Mouse (Mus musculus) embryonic facial prominence, embryonic 15.5 days (tissue): ENCODE data around the gene Wbp11. TPM values are rescaled to one million over a fixed set of nuclear protein-coding genes. Genes with fewer than 3 reads are reported as not detected.
"Not testable (repeated sequence)": the region's sequence is repeated elsewhere in the genome, so short reads cannot be mapped to it uniquely, and the experiment has no call there.

Experiments used
- ATAC-seq: fragments of 200-750 bp; cut with Nextera tagmentation; 2 replicates; pipeline ENCODE4 v1.8.0; 2017; ENCODE audit warnings: low read depth, moderate TSS enrichment; ENCODE audit not compliant: insufficient number of reproducible peaks, low FRiP score, low TSS enrichment
- H3K27ac ChIP-seq: fragments of 300-500 bp; sonication (generic); replicated peaks from 2 replicates; pipeline ENCODE4 v1.5.1; 2015; ENCODE audit warnings: mild to moderate bottlenecking, inconsistent platforms
- H3K27me3 ChIP-seq: fragments of 300-500 bp; sonication (generic); 2 replicates; pipeline ENCODE4 v1.6.1; 2015; ENCODE audit warnings: inconsistent platforms
- H3K36me3 ChIP-seq: fragments of 300-500 bp; sonication (generic); 2 replicates; pipeline ENCODE4 v1.6.1; 2015; ENCODE audit warnings: mild to moderate bottlenecking, inconsistent platforms
- H3K4me1 ChIP-seq: fragments of 300-500 bp; sonication (generic); 2 replicates; pipeline ENCODE4 v1.6.1; 2015; ENCODE audit warnings: inconsistent platforms
- H3K4me2 ChIP-seq: fragments of 300-500 bp; sonication (generic); replicated peaks from 2 replicates; pipeline ENCODE4 v1.6.1; 2015; ENCODE audit warnings: mild to moderate bottlenecking, inconsistent platforms
- H3K4me3 ChIP-seq: fragments of 300-500 bp; sonication (generic); replicated peaks from 2 replicates; pipeline ENCODE4 v1.5.1; 2015; ENCODE audit warnings: mild to moderate bottlenecking, inconsistent platforms
- H3K9ac ChIP-seq: fragments of 300-500 bp; sonication (generic); 2 replicates; pipeline ENCODE4 v1.6.1; 2015; ENCODE audit warnings: inconsistent platforms
- H3K9me3 ChIP-seq: fragments of 300-500 bp; sonication (generic); replicated peaks from 2 replicates; pipeline ENCODE4 v1.6.1; 2016; ENCODE audit warnings: inconsistent platforms
- WGBS: fragments of 180-500 bp; shearing (Covaris S2); methylation state at CpG from one replicate; pipeline ENCODE4 v1.1.7; 2015; 5-methylcytosine and 5-hydroxymethylcytosine counted together
- polyA plus RNA-seq: library from polyadenylated mRNA; unstranded; fragments of >200 nt; fragmentation: Nextera tagmentation; extraction: Ambion mirVana; gene quantifications from 2 replicates; pipeline ENCODE4 v1.2.1, GENCODE M21; 2015

The Wbp11 gene
- polyA plus RNA-seq, 1 experiment from 2014 or later, result 104 TPM

DNA sequence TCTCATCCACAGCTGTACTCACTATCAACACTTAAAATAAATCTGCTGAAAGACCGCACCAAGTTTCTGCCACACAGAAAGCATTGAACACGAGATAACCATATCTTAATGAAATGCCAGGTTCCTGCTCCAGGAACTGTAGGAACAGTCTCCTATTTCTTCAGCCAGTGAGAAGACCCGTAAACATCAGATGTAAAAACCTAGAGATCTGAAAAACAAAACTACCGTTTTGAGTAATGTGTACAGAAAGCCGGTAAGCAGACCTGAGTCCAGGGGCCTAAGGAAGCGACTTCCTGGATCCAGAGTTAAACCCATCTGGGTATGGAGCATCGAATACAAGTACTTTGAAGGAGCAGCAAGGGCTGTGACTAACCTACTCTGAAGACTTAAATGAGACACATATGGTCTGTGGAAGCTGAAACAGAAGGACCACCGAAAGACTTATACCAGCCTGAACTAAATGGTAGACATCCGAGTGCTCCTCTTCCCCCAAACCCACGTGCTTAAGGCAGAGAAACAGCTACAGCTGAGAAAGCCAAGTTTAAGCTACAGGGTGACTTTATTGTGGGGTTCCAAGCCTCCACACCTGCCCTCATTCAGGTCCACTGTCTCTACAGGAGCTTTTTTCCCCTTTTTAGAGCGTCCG, 24.8 kb downstream of the Wbp11 start:
- peak overlapping the region; percentile 100 for H3K27ac ChIP-seq
- H3K4me1 ChIP-seq, result peaks cover 20% of the 10 kb centered on the region
- no peak for ATAC-seq
- H3K36me3 ChIP-seq, result no peaks in the 10 kb centered on the region
- no peaks in the 10 kb centered on the region for H3K27me3 ChIP-seq
- peak overlapping the region; percentile 80 for H3K4me3 ChIP-seq
- WGBS, result 11% methylated on average over 12 of the region's 12 CpGs
- H3K9ac ChIP-seq, result peak overlapping the region; percentile 99
- H3K4me2 ChIP-seq, result peak overlapping the region; percentile 88
- H3K9me3 ChIP-seq, result no peaks in the 10 kb centered on the region

DNA sequence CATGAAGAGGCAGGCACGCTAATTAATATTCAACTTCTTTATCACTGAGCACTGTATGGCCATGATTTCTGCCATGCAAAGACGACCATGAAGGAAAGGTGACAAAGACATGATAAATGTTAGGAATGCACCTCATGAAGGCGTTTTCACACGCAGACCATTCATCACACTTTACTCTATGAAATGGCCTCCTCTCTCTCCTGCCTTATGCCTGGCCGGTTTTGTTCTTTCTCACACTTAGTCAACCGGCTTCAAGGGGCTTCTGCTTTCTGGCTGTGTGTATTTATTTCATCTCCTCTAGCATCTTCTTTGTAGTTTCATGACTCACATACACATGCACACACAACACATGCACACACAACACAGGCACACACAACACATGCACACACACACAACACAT, 26.8 kb downstream of the Wbp11 start:
- ATAC-seq, result no peak
- H3K27ac ChIP-seq, result no peak overlapping the region
- H3K9ac ChIP-seq, result no peak overlapping the region
- peaks cover 5% of the 10 kb centered on the region; the same call in 1 of the 2 replicates for H3K4me1 ChIP-seq
- H3K4me3 ChIP-seq, result no peak overlapping the region
- H3K9me3 ChIP-seq, result no peaks in the 10 kb centered on the region
- H3K27me3 ChIP-seq, result no peaks in the 10 kb centered on the region
- no peaks in the 10 kb centered on the region for H3K36me3 ChIP-seq
- no peak overlapping the region for H3K4me2 ChIP-seq
- 90% methylated on average over 6 of the region's 6 CpGs for WGBS

DNA sequence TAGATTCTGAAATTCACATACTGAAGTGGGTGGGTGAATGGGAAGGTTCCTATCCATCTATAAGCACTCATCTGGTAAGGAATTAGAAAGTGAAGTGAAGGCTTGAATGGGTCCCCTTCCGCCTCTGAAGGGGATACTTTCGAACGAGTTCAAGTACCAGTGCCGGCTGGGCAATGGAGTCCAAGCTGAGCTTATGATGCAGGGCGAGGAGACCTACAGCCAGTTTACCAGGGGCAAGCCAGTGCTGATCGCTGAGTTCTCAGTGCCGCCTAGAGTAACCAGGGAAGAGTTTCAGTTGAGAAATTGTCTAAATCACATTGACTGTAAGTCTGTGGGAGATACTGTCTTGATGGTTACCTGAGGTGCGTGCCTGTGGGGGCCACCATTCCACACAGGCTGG, 27.3 kb downstream of the Wbp11 start:
- H3K4me1 ChIP-seq, result peaks cover 5% of the 10 kb centered on the region; the same call in 1 of the 2 replicates
- WGBS, result 88% methylated on average over 8 of the region's 8 CpGs
- H3K27ac ChIP-seq, result no peak overlapping the region
- no peaks in the 10 kb centered on the region for H3K36me3 ChIP-seq
- H3K4me3 ChIP-seq, result no peak overlapping the region
- H3K9ac ChIP-seq, result no peak overlapping the region
- ATAC-seq, result no peak
- H3K4me2 ChIP-seq, result no peak overlapping the region
- H3K27me3 ChIP-seq, result no peaks in the 10 kb centered on the region
- H3K9me3 ChIP-seq, result no peaks in the 10 kb centered on the region

DNA sequence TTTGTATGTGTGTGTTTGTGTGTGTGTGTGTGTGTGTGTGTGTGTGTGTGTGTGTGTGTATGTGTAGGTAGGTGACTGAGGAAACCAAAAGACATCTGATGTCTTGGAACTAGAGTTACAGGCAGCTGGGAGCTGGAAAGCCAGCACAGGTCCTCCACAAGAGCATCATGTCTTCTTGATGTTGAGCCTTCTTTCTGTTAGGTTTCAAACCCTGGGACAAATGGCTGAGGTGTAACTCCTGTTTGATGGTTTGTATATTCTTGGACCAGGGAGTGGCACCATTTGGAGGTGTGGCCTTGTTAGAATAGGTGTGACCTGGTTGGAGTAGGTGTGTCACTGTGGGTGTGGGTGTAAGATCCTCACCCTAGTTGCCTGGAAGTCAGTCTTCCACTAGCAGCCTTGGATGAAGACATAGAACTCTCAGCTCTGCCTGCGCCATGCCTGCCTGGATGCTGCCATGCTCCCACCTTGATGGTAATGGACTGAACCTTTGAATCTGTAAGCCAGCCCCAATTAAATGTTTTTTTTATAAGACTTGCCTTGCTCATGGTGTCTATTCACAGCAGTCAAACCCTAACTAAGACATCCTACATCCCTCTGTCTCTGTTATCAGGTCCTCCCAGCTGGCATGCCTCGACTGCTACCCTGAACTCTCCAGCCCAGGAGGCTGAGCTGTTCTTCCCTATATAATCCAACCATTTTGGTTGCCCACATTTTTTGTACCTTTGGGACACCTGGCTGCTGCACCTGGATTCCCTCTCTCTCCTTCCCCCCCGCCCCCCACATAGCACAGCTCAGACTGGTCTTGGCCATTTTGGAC, 29.9 kb downstream of the Wbp11 start:
- not testable (repeated sequence) for H3K4me2 ChIP-seq, H3K4me3 ChIP-seq, H3K36me3 ChIP-seq, ATAC-seq, H3K9ac ChIP-seq, H3K27ac ChIP-seq, H3K9me3 ChIP-seq, H3K27me3 ChIP-seq
- 88% methylated on average over 3 of the region's 3 CpGs for WGBS
- H3K4me1 ChIP-seq, result peaks cover 11% of the 10 kb centered on the region

DNA sequence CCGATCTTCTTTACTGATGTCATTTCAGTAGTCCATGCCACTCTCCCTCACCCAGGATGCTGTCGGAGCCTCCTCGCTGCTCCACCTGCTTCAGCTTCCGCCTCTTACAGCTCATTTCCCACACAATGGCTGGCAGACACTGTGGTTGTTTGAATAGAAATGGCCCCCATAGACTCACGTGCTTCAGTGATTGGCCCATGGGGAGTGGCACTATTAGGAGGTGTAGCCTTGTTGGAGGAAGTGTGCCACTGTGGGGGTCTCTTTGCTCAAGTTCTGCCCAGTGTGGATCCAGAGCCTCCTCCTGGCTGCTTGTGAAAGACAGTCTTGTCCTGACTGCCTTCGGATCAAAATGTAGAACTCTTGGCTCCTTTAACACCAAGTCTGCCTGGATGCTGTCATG, 32.2 kb downstream of the Wbp11 start:
- Histone ChIP-seq H3K9ac (no peak overlapping the region), H3K4me1 (peaks cover 8% of the 10 kb centered on the region; the same call in 1 of the 2 replicates), H3K9me3 (no peaks in the 10 kb centered on the region), H3K27ac (no peak overlapping the region), H3K4me3 (no peak overlapping the region), H3K36me3 (no peaks in the 10 kb centered on the region), H3K27me3 (no peaks in the 10 kb centered on the region), H3K4me2 (no peak overlapping the region)
- no peak for ATAC-seq
- 58% methylated on average over 6 of the region's 6 CpGs for WGBS

DNA sequence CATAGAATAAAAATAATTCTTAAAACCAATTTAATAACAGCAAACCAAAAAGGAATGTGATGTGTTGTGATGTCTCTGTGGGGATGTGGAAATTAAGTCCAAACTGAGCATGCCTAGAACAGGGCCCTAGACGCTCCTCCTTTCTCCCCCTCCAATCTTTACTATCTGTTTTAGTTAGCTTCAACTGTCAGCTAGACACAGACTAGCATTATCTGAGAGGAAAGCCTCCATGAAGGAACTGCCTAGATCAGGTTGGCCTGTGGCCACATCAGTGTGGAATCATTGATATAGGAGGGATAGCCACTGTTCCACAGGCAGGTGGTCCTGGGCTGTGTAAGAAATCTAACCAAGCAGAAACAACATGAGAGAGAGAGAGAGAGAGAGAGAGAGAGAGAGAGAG, 32.9 kb downstream of the Wbp11 start:
- no peak for ATAC-seq
- H3K27me3 ChIP-seq, result no peaks in the 10 kb centered on the region
- WGBS, result 36% methylated on average over 1 of the region's 1 CpGs
- no peak overlapping the region for H3K4me3 ChIP-seq
- H3K36me3 ChIP-seq, result no peaks in the 10 kb centered on the region
- H3K9me3 ChIP-seq, result no peaks in the 10 kb centered on the region
- no peak overlapping the region for H3K9ac ChIP-seq
- H3K27ac ChIP-seq, result no peak overlapping the region
- H3K4me1 ChIP-seq, result peaks cover 8% of the 10 kb centered on the region; the same call in 1 of the 2 replicates
- H3K4me2 ChIP-seq, result no peak overlapping the region

DNA sequence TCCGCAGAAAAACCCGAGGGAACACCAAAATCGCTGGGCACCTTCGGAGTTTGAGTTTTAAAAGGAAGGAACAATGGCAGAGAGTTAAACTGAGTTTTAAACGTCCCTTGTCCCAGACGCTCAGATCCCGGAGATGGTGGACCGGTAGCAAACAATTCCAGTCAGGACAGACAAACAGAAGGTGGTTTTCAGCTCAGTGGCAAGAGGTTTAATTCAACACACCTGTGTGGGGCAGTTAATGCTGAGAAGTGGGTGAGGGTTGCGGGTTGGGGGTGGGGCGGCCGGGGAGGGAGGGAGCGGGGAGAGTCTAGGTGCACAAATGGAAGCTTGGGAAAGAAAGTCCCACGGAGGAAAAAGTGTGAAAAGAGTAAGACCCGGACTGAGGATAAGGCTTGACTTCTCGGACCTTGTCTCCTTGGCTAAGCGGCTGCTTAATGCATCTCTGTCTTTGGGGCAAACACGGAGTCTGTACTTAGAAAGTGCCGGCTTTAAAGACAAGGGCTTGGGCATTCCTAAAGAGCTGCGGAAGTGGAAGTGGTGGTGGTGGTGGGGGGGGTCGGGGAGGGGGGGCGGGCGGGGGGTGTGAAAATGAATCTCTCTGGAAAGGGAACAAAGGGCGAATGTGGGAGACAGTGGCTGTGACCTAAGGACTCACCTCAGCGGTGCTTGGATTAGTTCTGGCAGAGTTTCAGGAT, 34.1 kb downstream of the Wbp11 start:
- ATAC-seq, result no peak
- Histone ChIP-seq H3K9me3 (no peaks in the 10 kb centered on the region), H3K4me3 (peak overlapping the region; percentile 40), H3K27me3 (no peaks in the 10 kb centered on the region), H3K9ac (0 out of 2 replicates have a peak overlapping the region, but pooled peaks have one; percentile 13), H3K4me1 (peaks cover 8% of the 10 kb centered on the region; the same call in 1 of the 2 replicates), H3K4me2 (peak overlapping the region; percentile 67), H3K27ac (no peak overlapping the region), H3K36me3 (no peaks in the 10 kb centered on the region)
- WGBS, result under 1% methylated on average over 24 of the region's 24 CpGs

DNA sequence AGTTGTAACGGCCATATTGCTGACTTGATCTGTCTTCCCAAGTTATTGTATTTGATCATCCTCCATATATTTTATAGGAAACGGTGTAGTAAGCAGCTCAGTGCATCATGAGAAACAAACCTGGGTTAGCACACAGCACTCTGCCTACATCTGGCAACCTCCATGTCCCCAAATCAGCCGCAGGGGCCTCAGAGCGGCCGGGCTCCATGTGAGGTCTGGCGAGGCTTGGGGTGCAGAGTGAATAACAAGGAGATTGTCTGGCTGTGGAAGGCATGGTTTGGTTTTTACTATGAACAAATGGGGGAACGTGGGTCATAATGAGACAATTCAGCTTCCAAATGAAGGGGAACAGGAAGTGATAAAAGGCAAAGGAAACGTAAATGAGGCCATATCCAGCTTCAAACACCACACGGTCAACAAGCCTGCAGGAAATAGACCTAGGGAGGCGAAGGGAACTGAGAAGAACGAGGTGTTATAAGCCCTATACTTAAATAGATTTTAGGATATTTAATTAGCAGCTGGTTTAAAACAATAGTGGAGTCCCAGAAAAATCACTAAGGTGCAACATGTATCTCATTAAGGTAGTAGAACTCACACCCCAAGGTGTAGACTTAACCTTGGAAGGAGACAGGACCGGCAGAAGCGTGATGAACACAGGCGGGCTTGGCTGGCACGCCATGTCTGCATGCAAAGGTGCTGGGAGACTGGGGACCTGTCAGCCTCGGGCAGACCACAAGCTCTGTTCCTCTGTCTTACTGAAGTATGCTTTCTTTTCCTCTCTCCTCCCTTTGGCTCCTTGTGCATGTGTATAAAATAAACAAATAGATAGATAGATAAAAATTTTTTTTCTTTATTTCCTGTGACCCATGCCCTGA, 34.9 kb downstream of the Wbp11 start:
- Histone ChIP-seq H3K27me3 (no peaks in the 10 kb centered on the region), H3K9me3 (no peaks in the 10 kb centered on the region), H3K9ac (0 out of 2 replicates have a peak overlapping the region, but pooled peaks have one; percentile 13), H3K4me2 (peak overlapping the region; percentile 67), H3K4me1 (peaks cover 8% of the 10 kb centered on the region; the same call in 1 of the 2 replicates), H3K27ac (no peak overlapping the region), H3K4me3 (peak overlapping the region; percentile 40), H3K36me3 (no peaks in the 10 kb centered on the region)
- 21% methylated on average over 16 of the region's 16 CpGs for WGBS
- ATAC-seq, result no peak

DNA sequence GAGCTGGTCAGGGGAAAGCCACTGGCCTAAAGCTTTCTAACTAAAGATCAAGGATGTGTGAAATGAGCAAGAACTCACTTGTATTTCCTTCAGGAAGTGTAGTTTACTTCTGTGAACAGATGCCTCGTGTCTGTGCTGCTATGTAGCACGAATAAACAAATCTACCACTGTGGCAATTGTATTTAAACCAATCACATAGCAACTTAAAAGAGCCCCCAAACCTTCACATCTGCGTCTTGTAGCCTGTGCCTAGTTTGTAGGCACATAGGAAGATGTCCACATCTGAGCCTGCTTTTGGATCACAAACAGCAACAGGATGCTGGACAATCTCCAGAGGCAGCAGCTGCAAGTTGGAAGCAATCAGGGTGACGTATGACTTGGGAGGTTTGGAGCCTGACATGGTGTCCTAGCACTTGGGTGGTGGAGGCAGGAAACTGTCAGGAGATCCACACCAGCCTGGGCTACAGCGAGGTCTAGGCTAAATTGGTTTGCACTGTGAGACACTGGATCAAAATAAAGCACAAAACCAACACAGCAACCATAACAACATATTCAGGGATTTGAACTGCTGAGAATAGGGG, 38.6 kb downstream of the Wbp11 start:
- no peak overlapping the region for H3K27ac ChIP-seq
- no peak overlapping the region for H3K4me2 ChIP-seq
- H3K9me3 ChIP-seq, result no peaks in the 10 kb centered on the region
- 51% methylated on average over 5 of the region's 5 CpGs for WGBS
- no peaks in the 10 kb centered on the region for H3K27me3 ChIP-seq
- no peak overlapping the region for H3K9ac ChIP-seq
- no peaks in the 10 kb centered on the region for H3K36me3 ChIP-seq
- ATAC-seq, result no peak
- H3K4me1 ChIP-seq, result peaks cover 8% of the 10 kb centered on the region; the same call in 1 of the 2 replicates
- H3K4me3 ChIP-seq, result no peak overlapping the region

DNA sequence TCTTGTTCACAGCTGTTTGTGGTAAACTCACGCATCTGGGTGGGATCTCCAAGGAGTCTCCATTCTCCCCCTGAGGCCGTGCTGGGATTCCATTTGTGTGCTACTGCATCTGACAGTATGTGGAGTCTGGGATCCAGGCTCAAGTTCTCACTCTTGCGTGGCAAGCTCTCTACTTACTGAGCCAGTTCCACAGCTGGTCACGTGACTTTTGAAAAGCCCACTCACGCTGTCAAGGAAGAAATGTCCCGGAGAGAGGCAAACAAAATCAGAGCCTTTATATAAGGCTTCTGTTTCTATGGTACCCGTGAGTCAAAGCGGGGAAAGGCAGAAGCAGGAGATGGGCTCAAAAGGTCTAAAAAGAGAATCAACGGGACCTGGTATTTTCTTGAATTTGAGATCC, 45.3 kb downstream of the Wbp11 start:
- Histone ChIP-seq H3K36me3 (no peaks in the 10 kb centered on the region), H3K27ac (no peak overlapping the region), H3K4me3 (no peak overlapping the region), H3K9ac (no peak overlapping the region), H3K4me2 (no peak overlapping the region), H3K4me1 (no peaks in the 10 kb centered on the region), H3K9me3 (no peaks in the 10 kb centered on the region), H3K27me3 (no peaks in the 10 kb centered on the region)
- WGBS, result 69% methylated on average over 9 of the region's 9 CpGs
- no peak for ATAC-seq
